Mouse (Mus musculus) G1E (cell line): ENCODE measurements around the gene Ccser1.

Experiments
- CTCF ChIP-seq: IDR thresholded peaks from 2 replicates; pipeline ENCODE4 v1.5.1; 2012; ENCODE audit warnings: low read depth, low read length, inconsistent platforms, mixed read lengths
- POLR2AphosphoS5 ChIP-seq: IDR thresholded peaks from 2 replicates; pipeline ENCODE4 v1.6.1; 2012; ENCODE audit warnings: low read depth, low read length, inconsistent platforms; ENCODE audit not compliant: insufficient replicate concordance
- TAL1 ChIP-seq: conservative IDR thresholded peaks from 2 replicates; pipeline ENCODE4 v1.6.1; 2012; ENCODE audit warnings: low read depth, low read length, inconsistent platforms, mixed read lengths

GRCm38 (mm10) chr6:61248700-61249099, 68.6 kb downstream of the Ccser1 start:
- TF ChIP-seq CTCF, result no peak
- no peak for TF ChIP-seq POLR2AphosphoS5
- no peak for TF ChIP-seq TAL1
